Mouse (Mus musculus): ENCODE data around the gene Sctr.
A peak's percentile ranks its signal among the peaks of the same experiment; 100 is the strongest.

Sctr gene

DNA sequence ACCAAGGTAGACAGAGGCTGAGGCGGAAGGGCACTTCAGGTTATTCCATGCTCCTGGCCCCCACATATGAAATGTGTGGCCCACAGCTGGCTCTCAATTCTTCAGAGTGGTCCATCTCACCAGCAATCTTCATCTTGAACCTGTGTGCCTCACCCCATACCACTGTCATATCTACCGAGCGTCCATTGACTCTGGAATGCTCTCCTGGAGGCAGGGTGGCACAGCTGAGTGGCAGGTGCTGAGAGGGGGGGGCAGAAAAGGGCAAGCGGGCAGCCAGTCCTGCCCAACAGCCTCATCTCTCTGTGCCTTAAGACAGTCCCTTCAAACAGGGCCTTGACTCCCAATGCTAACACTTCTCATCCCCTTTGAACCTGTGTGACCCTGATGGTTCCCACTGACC lies 64.4 kb downstream of the Sctr start:
- DNase-seq: no peak

GRCm38 (mm10) chr1:120072900-120073299 lies 66.2 kb downstream of the Sctr start:
- peak; percentile 47 to 50 for DNase-seq

GRCm38 (mm10) chr1:120073519-120074306 lies 67.0 kb downstream of the Sctr start, which contains the start of gene Tmem37:
Gene Tmem37, minus strand, starts transcription at chr1:120074074.
- peak; percentile 23 to 32 for DNase-seq

DNA sequence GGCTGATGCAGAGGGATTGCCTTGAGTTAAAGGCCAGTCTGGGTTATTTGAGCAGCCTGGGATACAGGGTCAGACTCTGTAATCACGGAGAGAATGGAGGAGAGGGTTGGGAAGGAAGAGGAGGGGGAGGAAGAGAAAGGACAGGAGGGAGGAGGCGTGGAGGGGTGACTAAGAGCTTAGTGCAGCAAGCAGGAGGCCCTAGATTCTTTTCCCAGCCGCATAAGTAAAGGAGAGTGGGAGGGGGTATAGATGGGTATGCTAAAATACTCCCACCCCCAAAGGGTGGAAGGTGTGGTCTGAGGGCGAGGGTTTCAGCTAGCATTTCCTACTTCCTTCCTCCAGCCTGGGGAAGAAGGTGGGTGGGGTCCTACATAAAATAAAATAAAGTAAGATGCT lies 67.6 kb downstream of the Sctr start:
- no peak for DNase-seq

GRCm38 (mm10) chr1:120074931-120075330 lies 68.2 kb downstream of the Sctr start:
- DNase-seq: peak; percentile 44 to 46

DNA sequence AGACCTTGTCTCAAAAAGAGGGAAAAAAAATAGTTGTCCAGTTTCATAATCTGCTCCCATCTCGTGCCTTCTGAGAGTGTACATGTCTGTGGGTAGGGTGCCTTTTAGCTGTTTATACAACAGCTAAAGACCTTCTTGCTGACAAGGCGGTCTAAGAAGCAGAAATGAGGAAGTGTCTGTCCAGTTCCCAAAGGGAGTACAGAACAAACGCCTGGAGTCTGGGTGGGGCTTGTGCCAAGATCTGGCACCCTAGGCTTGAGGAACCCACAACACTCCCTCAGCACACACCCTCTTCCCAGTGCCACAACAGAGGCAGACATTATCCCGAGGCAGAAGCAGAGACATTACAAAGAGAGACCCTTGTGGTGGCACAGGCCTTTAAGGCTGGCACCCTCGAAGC lies 68.8 kb downstream of the Sctr start:
- no peak for DNase-seq

- no peak for DNase-seq
Observed at GRCm38 (mm10) chr1:120077746-120078410, 71.2 kb downstream of the Sctr start.

GRCm38 (mm10) chr1:120080632-120081031 lies 73.9 kb downstream of the Sctr start:
- DNase-seq: no peak

DNA sequence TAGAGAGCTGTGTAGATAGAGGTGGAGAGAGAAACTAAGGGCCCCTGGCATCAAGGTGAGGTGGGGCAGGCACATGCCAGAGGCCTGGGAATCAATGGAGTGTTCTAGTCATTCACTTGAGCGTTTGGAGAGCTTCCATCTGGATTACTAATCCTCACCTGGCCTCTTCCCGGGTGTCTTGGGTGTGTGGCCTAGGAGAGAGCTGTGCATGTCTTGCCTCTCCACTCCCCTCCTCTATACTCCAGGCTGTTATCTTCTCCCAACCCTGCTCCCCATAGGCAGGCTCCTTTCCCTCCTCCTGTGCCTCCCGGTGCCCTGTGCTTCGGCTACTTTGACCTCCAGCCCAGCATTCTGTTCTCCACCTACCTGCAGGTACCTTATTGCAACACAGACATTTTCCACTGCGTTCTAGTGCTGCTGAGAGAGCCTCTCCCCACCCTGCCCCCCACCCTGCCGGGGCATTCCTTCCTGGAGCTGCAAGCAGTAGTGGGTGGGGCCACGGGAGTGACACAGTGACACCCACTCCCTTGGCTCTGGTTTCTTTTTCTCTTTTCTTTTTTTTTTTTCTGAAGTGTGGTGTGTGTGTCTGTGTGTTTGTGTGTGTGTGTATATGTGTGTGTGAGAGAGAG lies 76.4 kb downstream of the Sctr start:
- DNase-seq: no peak

- no peak for DNase-seq
Observed at GRCm38 (mm10) chr1:120083921-120084517, 77.3 kb downstream of the Sctr start.

DNA sequence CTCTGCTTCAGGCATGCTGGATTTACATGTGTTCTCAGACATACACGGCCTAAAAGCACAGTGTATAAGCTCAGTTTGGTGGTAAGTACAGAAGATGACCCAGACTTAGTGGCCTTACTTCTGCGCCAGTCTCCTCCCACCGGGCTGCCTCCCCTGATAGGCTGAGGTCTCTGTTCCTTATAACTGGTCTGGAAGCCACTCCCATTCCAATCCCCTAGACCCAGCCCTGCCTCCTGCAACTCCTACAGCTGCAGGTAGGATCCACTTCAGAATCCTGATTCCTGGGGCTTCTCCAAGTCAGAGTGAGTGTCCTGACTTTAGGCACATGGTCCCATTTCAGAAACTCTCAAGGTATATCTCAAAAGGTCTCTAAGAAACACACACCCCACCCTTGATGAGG lies 79.0 kb downstream of the Sctr start:
- no peak for DNase-seq

- no peak for DNase-seq
Observed at GRCm38 (mm10) chr1:120086644-120087043, 80.0 kb downstream of the Sctr start.

- DNase-seq: no peak
Observed at GRCm38 (mm10) chr1:120089180-120089579, 82.5 kb downstream of the Sctr start.

- DNase-seq: no peak
Observed at GRCm38 (mm10) chr1:120090880-120091570, 84.3 kb downstream of the Sctr start.

GRCm38 (mm10) chr1:120093482-120094134 lies 86.9 kb downstream of the Sctr start:
- DNase-seq: peak; percentile 85 to 86

DNA sequence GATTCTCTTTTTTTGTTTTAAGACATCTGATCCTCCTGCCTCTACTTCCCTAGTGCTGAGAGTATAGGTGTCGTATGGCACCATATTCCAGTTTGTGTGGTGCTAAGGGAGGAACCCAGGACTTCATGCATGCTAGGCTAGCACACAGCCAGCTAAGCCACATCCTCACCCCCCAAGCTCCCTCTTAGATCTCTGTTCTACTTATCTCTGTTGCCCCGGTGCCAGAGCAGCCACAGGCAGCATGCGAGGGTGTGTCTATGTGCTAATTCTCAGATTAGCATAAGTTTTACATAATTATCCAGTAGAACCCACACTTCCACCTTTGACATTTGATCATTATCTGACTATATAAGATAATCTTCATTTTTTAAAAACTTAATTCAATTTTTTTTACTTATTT lies 88.2 kb downstream of the Sctr start:
- no peak for DNase-seq

DNA sequence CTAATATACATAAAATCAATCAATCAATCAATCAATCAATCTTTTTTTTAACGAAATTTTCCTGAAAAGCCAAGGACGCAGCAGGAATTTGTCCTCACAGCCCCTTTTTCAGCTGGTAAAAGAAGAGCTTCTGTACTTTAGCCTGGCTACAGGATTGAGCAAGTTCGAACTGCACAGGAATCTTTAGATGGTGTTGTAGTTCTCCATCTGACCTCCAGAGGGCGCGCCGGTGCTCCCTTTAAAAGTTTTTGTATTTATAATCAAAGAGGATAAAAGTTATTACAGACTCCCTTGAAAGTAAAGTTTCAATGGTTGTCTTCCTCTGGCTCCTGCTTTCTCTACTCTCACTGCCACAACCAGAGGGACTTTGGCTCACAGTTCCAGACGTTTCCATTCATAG lies 91.6 kb downstream of the Sctr start:
- DNase-seq: peak; percentile 52 to 75

DNA sequence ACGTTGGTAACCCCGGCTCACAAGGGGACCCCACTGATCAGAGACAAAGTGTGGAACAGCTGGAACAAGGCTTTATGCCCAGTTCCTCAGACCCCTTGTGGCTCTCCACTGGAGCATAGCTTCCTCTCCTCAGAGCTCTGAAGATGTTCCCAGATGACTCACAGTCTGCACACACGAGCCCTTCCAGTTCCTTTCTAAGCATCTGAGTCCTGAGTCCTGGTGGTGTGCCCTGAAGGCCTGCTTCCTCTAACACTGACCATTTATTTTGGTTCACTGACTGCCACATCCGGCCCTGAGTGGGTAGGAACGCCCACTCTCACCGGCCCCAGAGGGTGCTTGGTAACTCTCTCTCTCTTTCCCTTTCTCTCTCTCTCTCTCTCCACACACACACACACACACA lies 92.8 kb downstream of the Sctr start:
- no peak for DNase-seq

GRCm38 (mm10) chr1:120100456-120101226 lies 93.9 kb downstream of the Sctr start:
- no peak for DNase-seq

DNA sequence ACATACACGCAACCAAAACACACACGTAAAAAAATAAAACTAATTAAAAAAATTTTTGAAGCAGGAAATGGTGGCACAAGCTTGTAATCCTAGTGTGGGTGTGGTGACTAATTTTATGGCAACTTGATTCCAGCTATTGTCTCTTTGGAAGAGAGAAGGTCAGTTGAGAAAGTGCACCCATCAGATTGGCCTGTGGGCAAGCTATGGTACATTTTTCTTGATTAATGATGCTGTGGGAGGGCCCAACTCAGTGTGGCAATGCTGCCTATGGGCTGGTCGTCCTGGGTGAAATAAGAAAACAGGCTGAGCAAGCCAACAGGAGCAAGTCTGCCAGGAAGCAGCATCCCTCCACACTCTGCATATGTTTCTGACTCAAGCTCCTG lies 94.5 kb downstream of the Sctr start:
- no peak for DNase-seq

GRCm38 (mm10) chr1:120105556-120105959 lies 98.9 kb downstream of the Sctr start:
- DNase-seq: no peak
